19 mouse cellular contexts compared by ENCODE assay signal in genomic region chr4:104439641-104440040, GRCm38 (mm10).
DNase-seq lines count a peak whose midpoint lies in the region; ATAC-seq and TF ChIP-seq lines count a peak whose summit lies in the region.
"Had no signal": no experiment of that assay in that cellular context is flagged by ENCODE, and none has a peak within 500 bp of the region (broad histone marks: within the 10 kb centered on the region; RNA-seq: fewer than 3 reads in every experiment).

No protein-coding gene starts in this region.

- no peak overlapping the region for H3K27ac ChIP-seq in midbrain, embryonic 13.5 days
- no peak overlapping the region for H3K27ac ChIP-seq in midbrain, postnatal 0 days (ENCODE audit: low read depth, low read length)
- peak overlapping the region; percentile 47; the same call in 1 of the 2 replicates for H3K27ac ChIP-seq in forebrain, postnatal 0 days (ENCODE audit: low read depth, low read length)
- H3K27ac ChIP-seq in kidney, embryonic 14.5 days (ENCODE audit: low read depth, low read length) = no peak overlapping the region
- no peak overlapping the region for H3K27ac ChIP-seq in intestine, postnatal 0 days (ENCODE audit: low read depth, low read length)
- H3K27ac ChIP-seq: embryonic facial prominence, embryonic 12.5 days; heart, adult 2 months; hindbrain, embryonic 15.5 days had no signal

- H3K4me1 ChIP-seq in midbrain, embryonic 13.5 days (replicated peaks) = peaks cover 48% of the 10 kb centered on the region
- no peaks in the 10 kb centered on the region; the same call in 1 of the 2 replicates for H3K4me1 ChIP-seq in midbrain, postnatal 0 days (ENCODE audit: insufficient read depth, low read length)
- H3K4me1 ChIP-seq in forebrain, postnatal 0 days (ENCODE audit: insufficient read depth) = peaks cover 11% of the 10 kb centered on the region; the same call in 1 of the 2 replicates
- H3K4me1 ChIP-seq in kidney, embryonic 14.5 days (ENCODE audit: control insufficient read depth, insufficient read depth, low read length) = no peaks in the 10 kb centered on the region
- H3K4me1 ChIP-seq in intestine, postnatal 0 days (replicated peaks; ENCODE audit: control insufficient read depth, insufficient read depth, low read length) = no peaks in the 10 kb centered on the region

- TF ChIP-seq CTCF in midbrain, postnatal 0 days (IDR thresholded peaks at IDR 0.05) = no peak
- no peak for TF ChIP-seq CTCF in forebrain, postnatal 0 days (IDR thresholded peaks at IDR 0.05; ENCODE audit: low read depth)
- TF ChIP-seq CTCF in intestine, postnatal 0 days (IDR thresholded peaks at IDR 0.05; ENCODE audit: low read depth) = no peak

- 0 out of 2 replicates have a peak overlapping the region, but pooled peaks have one; percentile 6 for H3K9ac ChIP-seq in midbrain, embryonic 13.5 days (replicated peaks)
- no peak overlapping the region for H3K9ac ChIP-seq in midbrain, postnatal 0 days (replicated peaks; ENCODE audit: low read length, poor library complexity, severe bottlenecking)
- H3K9ac ChIP-seq in forebrain, postnatal 0 days = no peak overlapping the region
- H3K9ac ChIP-seq in kidney, embryonic 14.5 days (ENCODE audit: low read depth, low read length) = no peak overlapping the region
- H3K9ac ChIP-seq in intestine, postnatal 0 days (ENCODE audit: low read depth, low read length) = no peak overlapping the region
- H3K9ac ChIP-seq: embryonic facial prominence, embryonic 12.5 days; hindbrain, embryonic 15.5 days; lung, embryonic 14.5 days had no signal

- no peak overlapping the region for H3K4me2 ChIP-seq in midbrain, embryonic 13.5 days (replicated peaks)
- H3K4me2 ChIP-seq in midbrain, postnatal 0 days (ENCODE audit: low read depth, low read length, poor library complexity, severe bottlenecking) = no peak overlapping the region
- no peak overlapping the region for H3K4me2 ChIP-seq in forebrain, postnatal 0 days (ENCODE audit: low read depth)
- no peak overlapping the region for H3K4me2 ChIP-seq in kidney, embryonic 14.5 days (replicated peaks; ENCODE audit: low read depth, low read length)
- H3K4me2 ChIP-seq in intestine, postnatal 0 days (replicated peaks; ENCODE audit: low read depth) = no peak overlapping the region
- H3K4me2 ChIP-seq: embryonic facial prominence, embryonic 12.5 days; hindbrain, embryonic 15.5 days; lung, embryonic 14.5 days had no signal

- 79% methylated on average over 3 of the region's 3 CpGs for WGBS in midbrain, embryonic 13.5 days
- 84% methylated on average over 3 of the region's 3 CpGs for WGBS in midbrain, postnatal 0 days
- WGBS in forebrain, postnatal 0 days = 71% methylated on average over 3 of the region's 3 CpGs
- WGBS in kidney, embryonic 14.5 days = 87% methylated on average over 3 of the region's 3 CpGs
- WGBS in intestine, postnatal 0 days = 87% methylated on average over 3 of the region's 3 CpGs

- no peak overlapping the region for H3K4me3 ChIP-seq in midbrain, embryonic 13.5 days (replicated peaks)
- H3K4me3 ChIP-seq in midbrain, postnatal 0 days (ENCODE audit: low read depth, low read length) = no peak overlapping the region
- no peak overlapping the region for H3K4me3 ChIP-seq in forebrain, postnatal 0 days (ENCODE audit: low read depth, low read length)
- H3K4me3 ChIP-seq in kidney, embryonic 14.5 days (ENCODE audit: low read length) = no peak overlapping the region
- no peak overlapping the region for H3K4me3 ChIP-seq in intestine, postnatal 0 days (ENCODE audit: low read depth, low read length)
- H3K4me3 ChIP-seq: embryonic facial prominence, embryonic 12.5 days; heart, adult 2 months; hindbrain, embryonic 15.5 days had no signal

- no peaks in the 10 kb centered on the region for H3K9me3 ChIP-seq in midbrain, embryonic 13.5 days
- H3K9me3 ChIP-seq in midbrain, postnatal 0 days (ENCODE audit: low read length) = no peaks in the 10 kb centered on the region
- no peaks in the 10 kb centered on the region for H3K9me3 ChIP-seq in forebrain, postnatal 0 days (ENCODE audit: low read length)
- no peaks in the 10 kb centered on the region for H3K9me3 ChIP-seq in kidney, embryonic 14.5 days (ENCODE audit: control insufficient read depth, low read length)
- H3K9me3 ChIP-seq in intestine, postnatal 0 days (ENCODE audit: control insufficient read depth) = no peaks in the 10 kb centered on the region
- H3K9me3 ChIP-seq: embryonic facial prominence, embryonic 12.5 days; hindbrain, embryonic 15.5 days had no signal

- H3K27me3 ChIP-seq in midbrain, embryonic 13.5 days = no peaks in the 10 kb centered on the region
- no peaks in the 10 kb centered on the region for H3K27me3 ChIP-seq in midbrain, postnatal 0 days (ENCODE audit: insufficient read depth, low read length)
- H3K27me3 ChIP-seq in forebrain, postnatal 0 days (ENCODE audit: insufficient read depth, low read length) = no peaks in the 10 kb centered on the region
- H3K27me3 ChIP-seq in kidney, embryonic 14.5 days (ENCODE audit: control insufficient read depth, insufficient read depth, low read length) = no peaks in the 10 kb centered on the region
- no peaks in the 10 kb centered on the region for H3K27me3 ChIP-seq in intestine, postnatal 0 days (replicated peaks; ENCODE audit: control insufficient read depth, insufficient read depth, low read length)
- H3K27me3 ChIP-seq: CH12.LX; embryonic facial prominence, embryonic 12.5 days; hindbrain, embryonic 15.5 days had no signal

- H3K36me3 ChIP-seq in midbrain, embryonic 13.5 days = no peaks in the 10 kb centered on the region
- no peaks in the 10 kb centered on the region for H3K36me3 ChIP-seq in midbrain, postnatal 0 days (ENCODE audit: insufficient read depth, low read length)
- no peaks in the 10 kb centered on the region for H3K36me3 ChIP-seq in forebrain, postnatal 0 days (ENCODE audit: insufficient read depth)
- H3K36me3 ChIP-seq in kidney, embryonic 14.5 days (ENCODE audit: control insufficient read depth, insufficient read depth, low read length) = no peaks in the 10 kb centered on the region
- no peaks in the 10 kb centered on the region for H3K36me3 ChIP-seq in intestine, postnatal 0 days (ENCODE audit: control insufficient read depth, insufficient read depth)
- H3K36me3 ChIP-seq: embryonic facial prominence, embryonic 12.5 days; hindbrain, embryonic 15.5 days had no signal

- DNase-seq in cerebellum, adult 11-12 months = peak; percentile 69
- no peak for DNase-seq in cerebellum, postnatal 4 days (ENCODE audit: low spot score in 2 of 2)
- DNase-seq in midbrain, postnatal 0 days (ENCODE audit: low spot score) = no peak
- DNase-seq in forebrain, postnatal 0 days = peak; percentile 76
- DNase-seq in heart, postnatal 10 days = no peak
- DNase-seq: adrenal gland, postnatal 25 days; heart, adult 2 months; kidney, adult 11 months; kidney, postnatal 36 days; lung, embryonic 14.5 days; midbrain, embryonic 14.5 days; right cerebral cortex, postnatal 4 days had no signal

- intact Hi-C loops in heart, postnatal 10 days (cut with DNase I) = no loop called here

- no peak for ATAC-seq in midbrain, embryonic 13.5 days
- no peak; the same call in 1 of the 2 replicates for ATAC-seq in midbrain, postnatal 0 days (ENCODE audit: low FRiP score)
- peak; percentile 67 for ATAC-seq in forebrain, postnatal 0 days
- ATAC-seq in kidney, embryonic 14.5 days (ENCODE audit: low FRiP score, low TSS enrichment) = no peak
- no peak for ATAC-seq in intestine, postnatal 0 days
- ATAC-seq: activated CD4-positive, CD25-positive, alpha-beta regulatory T cell, adult 4 months had no signal

Comparison
In these comparisons a context has a peak if more than half of its experiments do, and no peak if none do; other contexts are left out.
1. DNase-seq: peak in cerebellum, adult 11-12 months (single experiment) and forebrain, postnatal 0 days (single experiment); none in cerebellum, postnatal 4 days (0 of 2), midbrain, postnatal 0 days (single experiment) and heart, postnatal 10 days (0 of 2).